20 mouse cellular contexts compared by ENCODE assay signal in genomic region chr7:72278412-72278811, GRCm38 (mm10). TPM values are rescaled to one million over a fixed set of nuclear protein-coding genes. Genes with fewer than 3 reads are reported as not detected.
DNase-seq lines count a peak whose midpoint lies in the region; ATAC-seq and TF ChIP-seq lines count a peak whose summit lies in the region.
"Had no signal": no experiment of that assay in that cellular context is flagged by ENCODE, and none has a peak within 500 bp of the region (broad histone marks: within the 10 kb centered on the region; RNA-seq: fewer than 3 reads in every experiment).

No protein-coding gene starts in this region.

- H3K4me2 ChIP-seq in forebrain, embryonic 12.5 days = no peak overlapping the region
- H3K4me2 ChIP-seq: embryonic facial prominence, embryonic 12.5 days; forebrain, embryonic 13.5 days; hindbrain, embryonic 15.5 days had no signal

- H3K27me3 ChIP-seq in splenic B cell, adult 2 months (ENCODE audit: control insufficient read depth, insufficient read depth, low read length, poor library complexity, severe bottlenecking) = no peaks in the 10 kb centered on the region
- no peaks in the 10 kb centered on the region for H3K27me3 ChIP-seq in forebrain, embryonic 12.5 days
- H3K27me3 ChIP-seq: embryonic facial prominence, embryonic 12.5 days; forebrain, embryonic 13.5 days; hindbrain, embryonic 15.5 days had no signal

- ATAC-seq in megakaryocyte, adult 5-6 weeks (ENCODE audit: poor library complexity, severe bottlenecking) = peak; percentile 54
- no peak for ATAC-seq in forebrain, embryonic 12.5 days (ENCODE audit: low FRiP score)
- ATAC-seq: forebrain, embryonic 13.5 days; forebrain, postnatal 0 days had no signal

- H3K27ac ChIP-seq in bone marrow, adult 2 months (ENCODE audit: control insufficient read depth, insufficient read depth, low read depth, low read length, poor library complexity) = peak overlapping the region; percentile 84; the same call in 1 of the 2 replicates
- H3K27ac ChIP-seq in forebrain, embryonic 12.5 days = no peak overlapping the region
- H3K27ac ChIP-seq: embryonic facial prominence, embryonic 12.5 days; forebrain, embryonic 13.5 days; hindbrain, embryonic 15.5 days had no signal

- peak; percentile 65 to 66 for DNase-seq in spleen, postnatal 36 days (ENCODE audit: low spot score in 2 of 2)
- DNase-seq in spleen, postnatal 4 days (ENCODE audit: low spot score in 2 of 2) = no peak
- DNase-seq in splenic B cell, adult 2 months (ENCODE audit: low read depth, low spot score) = peak; percentile 61
- no peak for DNase-seq in thymus, postnatal 0 days (ENCODE audit: low spot score)
- DNase-seq in kidney, adult 8-10 months = no peak
- DNase-seq: adrenal gland, adult 2 months; adrenal gland, postnatal 25 days; cerebellum, adult 11 months; cerebellum, adult 8-10 months; cerebellum, postnatal 14 days; forebrain, postnatal 0 days; gastrocnemius, postnatal 14 days; heart, postnatal 10 days; heart, postnatal 4 days had no signal

- H3K9ac ChIP-seq in forebrain, embryonic 12.5 days = no peak overlapping the region
- H3K9ac ChIP-seq: embryonic facial prominence, embryonic 12.5 days; forebrain, embryonic 13.5 days; forebrain, postnatal 0 days; hindbrain, embryonic 15.5 days had no signal

- no peak for TF ChIP-seq POLR2A in bone marrow, adult 2 months (IDR thresholded peaks at IDR 0.05; ENCODE audit: borderline replicate concordance, control insufficient read depth, low read depth, low read length)

- WGBS in bone marrow, adult 2 months = 45% methylated on average over 2 of the region's 2 CpGs
- 79% methylated on average over 2 of the region's 2 CpGs for WGBS in forebrain, embryonic 12.5 days

- H3K36me3 ChIP-seq in splenic B cell, adult 2 months (ENCODE audit: control insufficient read depth, insufficient read depth, low read length, poor library complexity, severe bottlenecking) = no peaks in the 10 kb centered on the region
- no peaks in the 10 kb centered on the region for H3K36me3 ChIP-seq in forebrain, embryonic 12.5 days (replicated peaks)
- H3K36me3 ChIP-seq: embryonic facial prominence, embryonic 12.5 days; hindbrain, embryonic 15.5 days had no signal

- no peaks in the 10 kb centered on the region for H3K9me3 ChIP-seq in forebrain, embryonic 12.5 days
- H3K9me3 ChIP-seq: embryonic facial prominence, embryonic 12.5 days; forebrain, embryonic 13.5 days; hindbrain, embryonic 15.5 days had no signal

- peaks cover 5% of the 10 kb centered on the region; the same call in 1 of the 2 replicates for H3K4me1 ChIP-seq in bone marrow, adult 2 months (ENCODE audit: control insufficient read depth, insufficient read depth, low read length)
- H3K4me1 ChIP-seq in forebrain, embryonic 12.5 days = no peaks in the 10 kb centered on the region
- H3K4me1 ChIP-seq: embryonic facial prominence, embryonic 12.5 days; forebrain, embryonic 13.5 days; hindbrain, embryonic 15.5 days had no signal

- no peak for TF ChIP-seq CTCF in bone marrow, adult 2 months (IDR thresholded peaks at IDR 0.05; ENCODE audit: control insufficient read depth, insufficient read depth, low read length)

- H3K4me3 ChIP-seq in bone marrow, adult 2 months (replicated peaks; ENCODE audit: control insufficient read depth, low read depth, low read length) = no peak overlapping the region
- no peak overlapping the region for H3K4me3 ChIP-seq in forebrain, embryonic 12.5 days (replicated peaks)
- H3K4me3 ChIP-seq: embryonic facial prominence, embryonic 12.5 days; forebrain, embryonic 13.5 days; hindbrain, embryonic 15.5 days had no signal

RNA-seq across cellular contexts. Expression of gene Mctp2, which starts 28.0 kb away (rescaled TPM):
- polyA plus RNA-seq in bone marrow, adult 2 months (2011; ENCODE audit: insufficient read depth, insufficient read length, low replicate concordance, missing spikeins) = 2.8 and 7.1 TPM in 2 replicates
- total RNA-seq in megakaryocyte, adult 5-6 weeks (2015) = 9.5 and 10.7 TPM in 2 replicates
- total RNA-seq in megakaryocyte, adult 5-6 weeks (2017) = 7.0 and 8.5 TPM in 2 replicates
- 3.4 and 4.0 TPM in 2 replicates for polyA plus RNA-seq in thymus, postnatal 0 days (2015; fragmentation: Nextera tagmentation; extraction: Ambion mirVana)
- 0.22 and 0.63 TPM in 2 replicates for polyA plus RNA-seq in forebrain, embryonic 12.5 days (2016; fragmentation: Nextera tagmentation; extraction: Ambion mirVana)

Comparison
In these comparisons a context has a peak if more than half of its experiments do, and no peak if none do; other contexts are left out.
1. DNase-seq: peak in spleen, postnatal 36 days (2 of 2) and splenic B cell, adult 2 months (single experiment); none in spleen, postnatal 4 days (0 of 2), thymus, postnatal 0 days (single experiment) and kidney, adult 8-10 months (0 of 2).